Mouse (Mus musculus): ENCODE data around the gene Dnajc28. TPM values are rescaled to one million over a fixed set of nuclear protein-coding genes. Genes with fewer than 3 reads are reported as not detected.
A peak's percentile ranks its signal among the peaks of the same experiment; 100 is the strongest.

Gene Dnajc28
- 3.5 and 4.7 TPM in 2 replicates for polyA plus RNA-seq (2015; fragmentation: Nextera tagmentation; extraction: Ambion mirVana)

GRCm38 (mm10) chr16:91618511-91619501 is at the start of gene Dnajc28:
Gene Dnajc28, minus strand, starts transcription at chr16:91619026.
- no peak within 1 kb of the TSS for H3K27ac ChIP-seq (replicated peaks)
- peak; percentile 59; the same call in 1 of the 2 replicates for ATAC-seq (ENCODE audit: extremely low read depth, insufficient number of reproducible peaks, low FRiP score, low TSS enrichment)
- peak within 1 kb of the TSS; percentile 83 for H3K9ac ChIP-seq
- H3K4me3 ChIP-seq = peak within 1 kb of the TSS; percentile 61
- no peaks in the 10 kb centered on the region for H3K9me3 ChIP-seq
- peaks cover 4% of the 10 kb centered on the region for H3K4me1 ChIP-seq
- H3K36me3 ChIP-seq = peaks cover 42% of the 10 kb centered on the region
- 10% methylated on average over 39 of the region's 39 CpGs for WGBS
- peaks cover 16% of the 10 kb centered on the region for H3K27me3 ChIP-seq (replicated peaks)
- H3K4me2 ChIP-seq = peak within 1 kb of the TSS; percentile 81

DNA sequence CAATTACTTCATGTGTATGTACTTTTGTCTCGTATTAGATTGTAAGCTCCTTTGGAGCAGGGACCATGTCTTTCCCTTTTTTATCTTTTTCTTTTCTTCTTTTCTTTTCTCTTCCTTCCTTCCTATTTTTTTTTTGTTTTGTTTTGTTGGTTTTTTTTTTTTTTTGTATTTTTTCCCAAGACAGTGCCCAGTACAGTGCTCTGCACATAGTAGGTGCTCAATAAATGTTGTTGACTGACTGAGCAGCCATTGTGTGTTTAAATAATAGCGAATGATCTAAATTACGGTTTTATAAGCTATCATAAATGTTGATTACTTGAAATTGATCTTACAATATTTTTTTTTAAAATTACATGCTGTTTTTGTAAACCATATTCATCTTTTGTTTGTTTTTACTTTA is 45.0 kb upstream of the Dnajc28 start:
- no peak overlapping the region for H3K27ac ChIP-seq (replicated peaks)
- peaks cover 95% of the 10 kb centered on the region for H3K36me3 ChIP-seq
- no peak overlapping the region for H3K4me2 ChIP-seq
- ATAC-seq (ENCODE audit: extremely low read depth, insufficient number of reproducible peaks, low FRiP score, low TSS enrichment) = no peak
- 0 out of 2 replicates have a peak, but pooled peaks cover 4% of the 10 kb centered on the region for H3K9me3 ChIP-seq
- WGBS = 92% methylated on average over 3 of the region's 3 CpGs
- H3K27me3 ChIP-seq (replicated peaks) = no peaks in the 10 kb centered on the region
- no peak overlapping the region for H3K4me3 ChIP-seq
- H3K4me1 ChIP-seq = peaks cover 13% of the 10 kb centered on the region
- H3K9ac ChIP-seq = no peak overlapping the region

DNA sequence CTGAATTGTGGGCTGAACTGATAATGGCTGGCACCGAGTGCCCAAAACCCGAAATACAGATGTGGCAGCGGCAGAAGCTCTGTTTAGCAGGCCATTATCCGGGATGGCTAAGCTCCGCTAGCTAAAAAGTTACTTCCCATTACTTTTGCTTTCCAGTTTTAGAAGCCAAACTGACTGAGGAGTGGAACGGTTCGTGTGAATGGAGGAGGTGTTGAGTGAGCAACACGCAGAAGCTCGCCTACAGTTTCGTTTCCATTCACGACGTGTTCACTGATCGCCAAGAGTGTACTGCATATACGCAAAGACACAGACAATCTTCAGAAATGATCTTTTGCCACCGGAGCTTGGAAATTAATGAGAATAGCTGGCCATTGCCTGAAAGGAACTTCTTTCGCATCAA is 43.5 kb upstream of the Dnajc28 start:
- Histone ChIP-seq H3K9ac (no peak overlapping the region), H3K4me1 (peaks cover 13% of the 10 kb centered on the region), H3K4me3 (no peak overlapping the region), H3K36me3 (peaks cover 98% of the 10 kb centered on the region), H3K9me3 (0 out of 2 replicates have a peak, but pooled peaks cover 4% of the 10 kb centered on the region), H3K4me2 (no peak overlapping the region), H3K27ac (replicated peaks) (no peak overlapping the region), H3K27me3 (replicated peaks) (no peaks in the 10 kb centered on the region)
- ATAC-seq (ENCODE audit: extremely low read depth, insufficient number of reproducible peaks, low FRiP score, low TSS enrichment) = no peak
- 86% methylated on average over 16 of the region's 16 CpGs for WGBS

DNA sequence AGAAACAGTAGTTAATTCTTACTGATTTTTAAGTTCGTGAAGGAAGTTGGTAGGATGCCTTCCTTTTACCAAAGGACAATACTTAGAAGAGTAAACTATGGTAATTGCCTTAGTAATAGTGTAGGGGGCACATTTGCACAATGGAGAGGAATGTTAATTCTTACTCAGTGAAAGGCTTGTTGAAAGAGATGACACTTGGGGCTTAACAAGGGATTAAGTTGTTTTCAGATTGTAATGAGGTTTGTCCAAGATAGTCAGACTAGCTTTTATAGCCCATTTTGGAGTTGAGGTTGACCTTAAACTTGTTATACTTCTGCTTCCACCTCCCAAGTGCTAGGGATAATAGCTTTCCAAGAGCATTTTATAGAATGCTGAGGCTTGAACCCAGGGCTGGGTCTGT is 42.6 kb upstream of the Dnajc28 start:
- no peaks in the 10 kb centered on the region for H3K27me3 ChIP-seq (replicated peaks)
- ATAC-seq (ENCODE audit: extremely low read depth, insufficient number of reproducible peaks, low FRiP score, low TSS enrichment) = no peak

DNA sequence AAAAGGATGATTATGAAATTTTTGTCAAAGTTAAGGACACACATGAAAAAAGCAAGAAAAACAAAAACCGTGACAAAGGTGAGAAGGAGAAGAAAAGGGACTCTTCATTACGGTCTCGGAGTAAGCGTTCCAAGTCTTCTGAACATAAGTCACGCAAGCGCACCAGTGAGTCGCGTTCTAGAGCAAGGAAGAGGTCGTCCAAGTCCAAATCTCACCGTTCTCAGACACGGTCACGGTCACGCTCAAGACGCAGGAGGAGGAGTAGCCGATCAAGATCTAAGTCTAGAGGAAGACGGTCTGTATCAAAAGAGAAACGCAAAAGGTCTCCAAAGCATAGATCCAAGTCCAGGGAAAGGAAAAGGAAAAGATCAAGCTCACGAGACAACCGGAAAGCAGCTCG is 41.0 kb upstream of the Dnajc28 start:
- H3K36me3 ChIP-seq = peaks cover 98% of the 10 kb centered on the region
- H3K27ac ChIP-seq (replicated peaks) = no peak overlapping the region
- peaks cover 13% of the 10 kb centered on the region for H3K4me1 ChIP-seq
- no peaks in the 10 kb centered on the region for H3K27me3 ChIP-seq (replicated peaks)
- no peak overlapping the region for H3K4me3 ChIP-seq
- ATAC-seq (ENCODE audit: extremely low read depth, insufficient number of reproducible peaks, low FRiP score, low TSS enrichment) = no peak
- H3K9me3 ChIP-seq = 0 out of 2 replicates have a peak, but pooled peaks cover 4% of the 10 kb centered on the region
- 97% methylated on average over 20 of the region's 20 CpGs for WGBS
- H3K4me2 ChIP-seq = no peak overlapping the region
- H3K9ac ChIP-seq = no peak overlapping the region

More for the DNA sequence above, 42.6 kb upstream of the Dnajc28 start:
- Histone ChIP-seq H3K9me3 (0 out of 2 replicates have a peak, but pooled peaks cover 4% of the 10 kb centered on the region), H3K4me3 (no peak overlapping the region), H3K27ac (replicated peaks) (no peak overlapping the region), H3K9ac (no peak overlapping the region), H3K4me1 (peaks cover 13% of the 10 kb centered on the region), H3K36me3 (peaks cover 98% of the 10 kb centered on the region), H3K4me2 (no peak overlapping the region)
- WGBS = 81% methylated on average over 1 of the region's 1 CpGs

GRCm38 (mm10) chr16:91658471-91658870 is 39.6 kb upstream of the Dnajc28 start:
- WGBS = 81% methylated on average over 5 of the region's 5 CpGs
- H3K27ac ChIP-seq (replicated peaks) = no peak overlapping the region

GRCm38 (mm10) chr16:91657285-91657684 is 38.5 kb upstream of the Dnajc28 start:
- Histone ChIP-seq H3K9me3 (0 out of 2 replicates have a peak, but pooled peaks cover 4% of the 10 kb centered on the region), H3K9ac (no peak overlapping the region), H3K27ac (replicated peaks) (no peak overlapping the region), H3K4me2 (no peak overlapping the region), H3K4me3 (no peak overlapping the region), H3K4me1 (peaks cover 17% of the 10 kb centered on the region), H3K36me3 (peaks cover 92% of the 10 kb centered on the region), H3K27me3 (replicated peaks) (no peaks in the 10 kb centered on the region)
- no peak for ATAC-seq (ENCODE audit: extremely low read depth, insufficient number of reproducible peaks, low FRiP score, low TSS enrichment)
- WGBS = 96% methylated on average over 17 of the region's 17 CpGs

More at GRCm38 (mm10) chr16:91658471-91658870, 39.6 kb upstream of the Dnajc28 start:
- no peak overlapping the region for H3K4me3 ChIP-seq
- no peak overlapping the region for H3K9ac ChIP-seq
- H3K27me3 ChIP-seq (replicated peaks) = no peaks in the 10 kb centered on the region
- no peak for ATAC-seq (ENCODE audit: extremely low read depth, insufficient number of reproducible peaks, low FRiP score, low TSS enrichment)
- peaks cover 96% of the 10 kb centered on the region for H3K36me3 ChIP-seq
- H3K4me2 ChIP-seq = no peak overlapping the region
- 0 out of 2 replicates have a peak, but pooled peaks cover 4% of the 10 kb centered on the region for H3K9me3 ChIP-seq
- H3K4me1 ChIP-seq = peaks cover 13% of the 10 kb centered on the region

DNA sequence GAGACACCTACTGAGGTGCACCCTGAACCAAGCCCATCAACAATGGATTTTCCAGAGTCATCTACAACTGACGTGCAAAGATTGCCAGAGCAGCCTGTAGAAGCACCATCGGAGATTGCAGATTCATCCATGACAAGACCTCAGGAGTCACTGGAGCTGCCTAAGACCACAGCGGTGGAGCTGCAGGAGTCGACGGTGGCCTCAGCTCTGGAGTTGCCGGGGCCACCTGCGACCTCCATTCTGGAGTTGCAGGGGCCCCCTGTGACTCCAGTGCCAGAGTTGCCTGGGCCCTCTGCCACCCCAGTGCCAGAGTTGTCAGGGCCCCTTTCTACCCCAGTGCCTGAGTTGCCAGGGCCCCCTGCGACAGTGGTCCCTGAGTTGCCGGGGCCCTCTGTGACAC is 36.5 kb upstream of the Dnajc28 start:
- H3K36me3 ChIP-seq = peaks cover 88% of the 10 kb centered on the region
- no peak overlapping the region for H3K9ac ChIP-seq
- no peak overlapping the region for H3K4me3 ChIP-seq
- H3K4me2 ChIP-seq = no peak overlapping the region
- ATAC-seq (ENCODE audit: extremely low read depth, insufficient number of reproducible peaks, low FRiP score, low TSS enrichment) = no peak
- no peaks in the 10 kb centered on the region for H3K27me3 ChIP-seq (replicated peaks)
- WGBS = 95% methylated on average over 9 of the region's 9 CpGs
- H3K9me3 ChIP-seq = 0 out of 2 replicates have a peak, but pooled peaks cover 4% of the 10 kb centered on the region
- no peak overlapping the region for H3K27ac ChIP-seq (replicated peaks)
- peaks cover 12% of the 10 kb centered on the region for H3K4me1 ChIP-seq

DNA sequence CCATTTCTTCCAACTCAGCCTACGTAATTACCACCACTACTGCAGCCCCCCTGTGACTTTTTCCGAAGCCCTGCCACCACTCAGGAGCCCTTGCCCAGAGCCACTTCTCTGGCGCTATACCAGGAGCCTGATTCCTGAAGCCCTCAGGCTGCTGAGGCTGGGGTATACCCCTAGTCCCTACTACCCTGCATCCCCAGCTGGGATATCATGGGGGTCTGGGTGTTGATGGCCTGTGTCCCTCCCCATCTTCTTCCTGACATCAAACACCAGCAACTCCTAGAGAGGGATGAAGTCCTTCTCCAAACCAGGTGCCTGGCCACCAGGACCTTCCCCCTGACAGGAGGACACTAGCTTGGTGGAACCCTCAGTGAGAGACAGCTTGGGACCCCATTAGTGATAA is 33.4 kb upstream of the Dnajc28 start:
- Histone ChIP-seq H3K9ac (no peak overlapping the region; the same call in 1 of the 2 replicates), H3K36me3 (peaks cover 57% of the 10 kb centered on the region), H3K4me3 (no peak overlapping the region), H3K27me3 (replicated peaks) (no peaks in the 10 kb centered on the region), H3K4me2 (no peak overlapping the region), H3K4me1 (peaks cover 23% of the 10 kb centered on the region), H3K9me3 (no peaks in the 10 kb centered on the region), H3K27ac (replicated peaks) (no peak overlapping the region)
- no peak for ATAC-seq (ENCODE audit: extremely low read depth, insufficient number of reproducible peaks, low FRiP score, low TSS enrichment)
- WGBS = 87% methylated on average over 3 of the region's 3 CpGs

GRCm38 (mm10) chr16:91649781-91650180 is 31.0 kb upstream of the Dnajc28 start:
- no peak overlapping the region for H3K27ac ChIP-seq (replicated peaks)
- H3K27me3 ChIP-seq (replicated peaks) = no peaks in the 10 kb centered on the region
- H3K4me2 ChIP-seq = peak overlapping the region; percentile 52
- H3K4me1 ChIP-seq = peaks cover 31% of the 10 kb centered on the region
- H3K4me3 ChIP-seq = peak overlapping the region; percentile 20; the same call in 1 of the 2 replicates
- H3K9ac ChIP-seq = 0 out of 2 replicates have a peak overlapping the region, but pooled peaks have one; percentile 33
- H3K9me3 ChIP-seq = no peaks in the 10 kb centered on the region
- peaks cover 33% of the 10 kb centered on the region for H3K36me3 ChIP-seq
- no peak for ATAC-seq (ENCODE audit: extremely low read depth, insufficient number of reproducible peaks, low FRiP score, low TSS enrichment)

GRCm38 (mm10) chr16:91649246-91649645 is 30.4 kb upstream of the Dnajc28 start:
- Histone ChIP-seq H3K27me3 (replicated peaks) (no peaks in the 10 kb centered on the region), H3K9me3 (no peaks in the 10 kb centered on the region), H3K4me2 (peak overlapping the region; percentile 98), H3K4me3 (peak overlapping the region; percentile 90), H3K36me3 (peaks cover 28% of the 10 kb centered on the region), H3K4me1 (peaks cover 33% of the 10 kb centered on the region), H3K9ac (peak overlapping the region; percentile 73), H3K27ac (replicated peaks) (no peak overlapping the region)
- WGBS = 44% methylated on average over 3 of the region's 3 CpGs
- no peak for ATAC-seq (ENCODE audit: extremely low read depth, insufficient number of reproducible peaks, low FRiP score, low TSS enrichment)

Measured in heart, embryonic 13.5 days (tissue).